Mouse (Mus musculus) ES-E14 (cell line): Measurements from ENCODE around the gene Nup93.

Source experiments
- CHD2 ChIP-seq: IDR thresholded peaks from 2 replicates; pipeline ENCODE4 v1.6.1; 2014; ENCODE audit warnings: mild to moderate bottlenecking, low read depth, low read length, inconsistent platforms
- HCFC1 ChIP-seq: IDR thresholded peaks from 2 replicates; pipeline ENCODE4 v1.6.1; 2012; ENCODE audit warnings: low read length, inconsistent platforms, borderline replicate concordance; ENCODE audit not compliant: insufficient read depth
- MAFK ChIP-seq: IDR thresholded peaks from 2 replicates; pipeline ENCODE4 v1.6.1; 2014; ENCODE audit warnings: mild to moderate bottlenecking, low read depth, low read length, inconsistent platforms; ENCODE audit not compliant: insufficient read depth
- ZC3H11A ChIP-seq: IDR thresholded peaks from 2 replicates; pipeline ENCODE4 v1.6.1; 2012; ENCODE audit warnings: low read depth, mild to moderate bottlenecking, inconsistent platforms, low read length, borderline replicate concordance
- ZNF384 ChIP-seq: IDR thresholded peaks from 2 replicates; pipeline ENCODE4 v1.6.1; 2012; ENCODE audit warnings: low read depth, low read length, inconsistent platforms

DNA sequence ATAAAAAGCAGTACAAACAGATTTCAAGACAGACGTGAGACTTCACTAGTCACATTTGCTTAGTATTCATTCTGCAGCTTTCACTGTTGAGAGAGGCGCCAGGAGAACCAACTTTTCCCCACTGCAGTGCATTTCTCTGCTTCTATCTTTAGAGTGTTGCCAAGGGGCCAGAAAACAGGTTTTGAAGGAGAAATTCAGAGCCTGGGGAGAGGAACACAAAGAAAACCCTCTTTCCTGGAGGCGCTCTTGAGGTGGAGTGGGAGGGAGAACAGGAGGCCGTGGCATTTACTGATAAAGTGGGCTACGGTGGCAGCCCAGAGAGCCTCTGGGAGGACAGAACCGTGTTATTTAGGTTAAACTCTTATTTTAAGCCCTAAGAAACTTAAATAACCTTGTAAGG lies 81.3 kb downstream of the Nup93 start:
- TF ChIP-seq CHD2 (no peak), ZC3H11A (no peak), HCFC1 (no peak), MAFK (no peak), ZNF384 (no peak)
